In the genomic region with DNA sequence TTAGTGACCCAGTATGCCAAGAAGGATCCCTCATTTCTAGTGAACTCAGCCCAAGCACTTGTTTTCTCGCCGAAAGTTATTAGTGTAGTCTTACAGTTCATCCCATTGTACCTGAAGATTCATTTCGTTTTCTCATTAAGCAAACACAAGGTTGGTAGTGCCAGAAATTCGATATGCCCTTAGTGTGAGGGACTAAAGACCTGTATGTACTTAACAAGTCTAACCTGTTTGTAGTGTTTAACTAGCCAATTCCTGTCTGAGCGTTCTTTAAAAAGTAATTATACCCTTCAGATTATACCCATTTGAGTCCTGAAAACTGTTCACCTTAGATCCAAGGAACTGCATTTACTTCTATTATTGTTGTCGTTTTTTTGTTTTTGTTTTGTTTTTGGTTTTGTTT, we compare ENCODE assay signal across 14 mouse cellular contexts.
A peak's percentile ranks its signal among the peaks of the same experiment; 100 is the strongest.
DNase-seq lines count a peak whose midpoint lies in the region; ATAC-seq and TF ChIP-seq lines count a peak whose summit lies in the region.
"Had no signal": no experiment of that assay in that cellular context is flagged by ENCODE, and none has a peak within 500 bp of the region (broad histone marks: within the 10 kb centered on the region; RNA-seq: fewer than 3 reads in every experiment).

No protein-coding gene starts in this region.

- peaks cover 18% of the 10 kb centered on the region for H3K36me3 ChIP-seq in heart, embryonic 12.5 days
- peaks cover 18% of the 10 kb centered on the region for H3K36me3 ChIP-seq in lung, embryonic 14.5 days (ENCODE audit: insufficient read depth)
- H3K36me3 ChIP-seq in embryonic facial prominence, embryonic 14.5 days (ENCODE audit: control insufficient read depth, insufficient read depth, low read length): peaks cover 32% of the 10 kb centered on the region
- peaks cover 13% of the 10 kb centered on the region for H3K36me3 ChIP-seq in stomach, embryonic 14.5 days (ENCODE audit: control insufficient read depth, insufficient read depth, low read length)

- DNase-seq in heart, postnatal 36 days: no peak
- DNase-seq in lung, embryonic 14.5 days: peak; percentile 42
- DNase-seq in lung, adult 18-20 months: no peak
- DNase-seq in embryonic facial prominence, embryonic 14.5 days (ENCODE audit: low spot score): peak; percentile 81
- DNase-seq in adrenal gland, postnatal 25 days: no peak
- no peak for DNase-seq in cerebellum, adult 18-20 months
- DNase-seq: cerebellum, postnatal 25 days; kidney, adult 18-20 months; midbrain, embryonic 14.5 days had no signal

- no peak overlapping the region for H3K4me2 ChIP-seq in heart, embryonic 12.5 days
- peak overlapping the region; percentile 45 for H3K4me2 ChIP-seq in lung, embryonic 14.5 days
- peak overlapping the region; percentile 34; the same call in 1 of the 2 replicates for H3K4me2 ChIP-seq in embryonic facial prominence, embryonic 14.5 days (ENCODE audit: low read depth, low read length)
- H3K4me2 ChIP-seq in stomach, embryonic 14.5 days (replicated peaks; ENCODE audit: low read depth, low read length): no peak overlapping the region
- H3K4me2 ChIP-seq: forebrain, embryonic 13.5 days had no signal

- 86% methylated on average over 6 of the region's 6 CpGs for WGBS in heart, embryonic 12.5 days
- WGBS in lung, embryonic 14.5 days: 59% methylated on average over 6 of the region's 6 CpGs
- WGBS in embryonic facial prominence, embryonic 14.5 days: 71% methylated on average over 6 of the region's 6 CpGs
- 65% methylated on average over 6 of the region's 6 CpGs for WGBS in stomach, embryonic 14.5 days

- H3K9me3 ChIP-seq in heart, embryonic 12.5 days (replicated peaks): no peaks in the 10 kb centered on the region
- no peaks in the 10 kb centered on the region for H3K9me3 ChIP-seq in lung, embryonic 14.5 days (ENCODE audit: low read depth, low read length)
- H3K9me3 ChIP-seq in embryonic facial prominence, embryonic 14.5 days (ENCODE audit: control insufficient read depth, low read length): no peaks in the 10 kb centered on the region
- H3K9me3 ChIP-seq in stomach, embryonic 14.5 days (ENCODE audit: control insufficient read depth, low read depth, low read length): no peaks in the 10 kb centered on the region
- H3K9me3 ChIP-seq: forebrain, embryonic 13.5 days had no signal

- TF ChIP-seq CTCF in lung, embryonic 14.5 days (IDR thresholded peaks at IDR 0.05; ENCODE audit: low read depth): no peak

- no peaks in the 10 kb centered on the region for H3K27me3 ChIP-seq in heart, embryonic 12.5 days (replicated peaks)
- H3K27me3 ChIP-seq in lung, embryonic 14.5 days (ENCODE audit: insufficient read depth, low read length): no peaks in the 10 kb centered on the region
- no peaks in the 10 kb centered on the region for H3K27me3 ChIP-seq in embryonic facial prominence, embryonic 14.5 days (replicated peaks; ENCODE audit: control insufficient read depth, insufficient read depth, low read length)
- no peaks in the 10 kb centered on the region for H3K27me3 ChIP-seq in stomach, embryonic 14.5 days (ENCODE audit: control insufficient read depth, insufficient read depth, low read length)
- H3K27me3 ChIP-seq: forebrain, embryonic 13.5 days had no signal

- intact Hi-C loops in heart, postnatal 36 days (cut with DNase I): no loop called here

- ATAC-seq in heart, embryonic 12.5 days (ENCODE audit: insufficient number of reproducible peaks, low FRiP score): no peak
- ATAC-seq in lung, embryonic 14.5 days (ENCODE audit: insufficient read depth): peak; percentile 60; the same call in 1 of the 2 replicates
- ATAC-seq in embryonic facial prominence, embryonic 14.5 days (ENCODE audit: low read depth): peak; percentile 86
- peak; percentile 58; the same call in 1 of the 2 replicates for ATAC-seq in stomach, embryonic 14.5 days (ENCODE audit: insufficient number of reproducible peaks, insufficient read depth, low FRiP score, low read depth)
- ATAC-seq: forebrain, embryonic 13.5 days; hindbrain, embryonic 16.5 days had no signal

- peaks cover 55% of the 10 kb centered on the region for H3K4me1 ChIP-seq in heart, embryonic 12.5 days (replicated peaks)
- peaks cover 7% of the 10 kb centered on the region; the same call in 1 of the 2 replicates for H3K4me1 ChIP-seq in lung, embryonic 14.5 days (ENCODE audit: insufficient read depth)
- H3K4me1 ChIP-seq in embryonic facial prominence, embryonic 14.5 days (ENCODE audit: control insufficient read depth, insufficient read depth, low read length): peaks cover 5% of the 10 kb centered on the region; the same call in 1 of the 2 replicates
- H3K4me1 ChIP-seq in stomach, embryonic 14.5 days (ENCODE audit: control insufficient read depth, insufficient read depth, low read length): peaks cover 11% of the 10 kb centered on the region; the same call in 1 of the 2 replicates
- H3K4me1 ChIP-seq: forebrain, embryonic 13.5 days had no signal

- no peak overlapping the region for H3K4me3 ChIP-seq in heart, embryonic 12.5 days
- no peak overlapping the region for H3K4me3 ChIP-seq in lung, embryonic 14.5 days (ENCODE audit: low read depth, low read length)
- no peak overlapping the region for H3K4me3 ChIP-seq in embryonic facial prominence, embryonic 14.5 days (ENCODE audit: low read depth, low read length)
- H3K4me3 ChIP-seq in stomach, embryonic 14.5 days (ENCODE audit: low read depth, low read length): no peak overlapping the region
- H3K4me3 ChIP-seq: forebrain, embryonic 13.5 days had no signal

- peak overlapping the region; percentile 74; the same call in 1 of the 2 replicates for H3K27ac ChIP-seq in heart, embryonic 12.5 days (ENCODE audit: poor library complexity, severe bottlenecking)
- peak overlapping the region; percentile 71 for H3K27ac ChIP-seq in lung, embryonic 14.5 days (ENCODE audit: low read depth)
- H3K27ac ChIP-seq in embryonic facial prominence, embryonic 14.5 days (replicated peaks; ENCODE audit: low read depth, low read length): peak overlapping the region; percentile 4; the same call in 1 of the 2 replicates
- H3K27ac ChIP-seq in stomach, embryonic 14.5 days (ENCODE audit: low read length): peak overlapping the region; percentile 79; the same call in 1 of the 2 replicates
- H3K27ac ChIP-seq: forebrain, embryonic 13.5 days; macrophage had no signal

- H3K9ac ChIP-seq in heart, embryonic 12.5 days: no peak overlapping the region
- H3K9ac ChIP-seq in lung, embryonic 14.5 days: no peak overlapping the region
- no peak overlapping the region for H3K9ac ChIP-seq in embryonic facial prominence, embryonic 14.5 days (ENCODE audit: low read depth, low read length)
- no peak overlapping the region for H3K9ac ChIP-seq in stomach, embryonic 14.5 days (replicated peaks; ENCODE audit: low read depth, low read length)
- H3K9ac ChIP-seq: forebrain, embryonic 13.5 days had no signal

Comparison
In these comparisons a context has a peak if more than half of its experiments do, and no peak if none do; other contexts are left out.
1. DNase-seq: peak in lung, embryonic 14.5 days (single experiment) and embryonic facial prominence, embryonic 14.5 days (single experiment); none in heart, postnatal 36 days (0 of 2), lung, adult 18-20 months (0 of 2), adrenal gland, postnatal 25 days (single experiment) and cerebellum, adult 18-20 months (0 of 2).
2. H3K27ac ChIP-seq: peak in every context shown above with its lines; median percentile 79 in stomach, embryonic 14.5 days; 74 in heart, embryonic 12.5 days; 71 in lung, embryonic 14.5 days; 4 in embryonic facial prominence, embryonic 14.5 days.
3. H3K4me2 ChIP-seq: peak in lung, embryonic 14.5 days (single experiment) and embryonic facial prominence, embryonic 14.5 days (single experiment); none in heart, embryonic 12.5 days (single experiment) and stomach, embryonic 14.5 days (single experiment).